In genomic region chr9:108516380-108517251, GRCm38 (mm10) we compare ENCODE assay signal across 8 mouse cellular contexts. TPM values are rescaled to one million over a fixed set of nuclear protein-coding genes. Genes with fewer than 3 reads are reported as not detected.
DNase-seq lines count a peak whose midpoint lies in the region; ATAC-seq lines count a peak whose summit lies in the region.

Gene Qrich1, plus strand, starts transcription at chr9:108516806.

- intact Hi-C loops in gastrocnemius, postnatal 14 days (cut with DNase I; ENCODE audit: low total_unique reads): no loop called here
- intact Hi-C loops in left cerebral cortex, postnatal 10 days (cut with DNase I): loop anchor here (5.0 kb wide), 1 partner anchor 41 kb away; no protein-coding TSS in a partner anchor

- DNase-seq in adrenal gland, adult (ENCODE audit: inconsistent age in 2 of 2, low spot score in 1 of 2): peak; percentile 96 to 99
- DNase-seq in embryo, embryonic 10.5 days (ENCODE audit: low spot score): peak; percentile 99
- DNase-seq in gastrocnemius, postnatal 14 days: peak; percentile 93
- peak; percentile 94 to 96 for DNase-seq in left cerebral cortex, postnatal 10 days (ENCODE audit: extremely low spot score in 1 of 2, low spot score in 2 of 2)
- peak; percentile 95 for DNase-seq in right cerebral cortex, postnatal 25 days
- peak; percentile 91 to 93 for DNase-seq in urinary bladder, postnatal 4 days (ENCODE audit: low spot score in 2 of 2)

- ATAC-seq in inflammation-experienced regulatory T-cells, adult 6 months: peak; percentile 92
- peak; percentile 87 for ATAC-seq in megakaryocyte-erythroid progenitor cell, adult 5-6 weeks (replicated peaks; ENCODE audit: low FRiP score, low TSS enrichment, poor library complexity, severe bottlenecking)

RNA-seq across cellular contexts. Expression of gene Qrich1, which starts in this region (rescaled TPM):
- 10 to 100 TPM; 58.8 to 59.5 TPM for total RNA-seq in gastrocnemius, postnatal 14 days (2021)
- 10 to 100 TPM; 68.0 to 91.8 (median 70.4) TPM for polyA plus RNA-seq in inflammation-experienced regulatory T-cells, adult 6 months (2017; shearing (Covaris generic))
- 100 to 1,000 TPM; 125 to 131 TPM for total RNA-seq in left cerebral cortex, postnatal 10 days (2021)
- total RNA-seq in megakaryocyte-erythroid progenitor cell, adult 5-6 weeks (2014; fragmentation: Nextera tagmentation): 115 and 171 TPM in 2 replicates
- 146 and 150 TPM in 2 replicates for total RNA-seq in megakaryocyte-erythroid progenitor cell, adult 5-6 weeks (2017)

Comparison
In these comparisons a context has a peak if more than half of its experiments do, and no peak if none do; other contexts are left out.
1. Peak in every context shown above with its lines: DNase-seq and ATAC-seq.